Mouse (Mus musculus): ENCODE measurements around the gene Rps25. TPM values are rescaled to one million over a fixed set of nuclear protein-coding genes. Genes with fewer than 3 reads are reported as not detected.
"Not testable (repeated sequence)": the region's sequence is repeated elsewhere in the genome, so short reads cannot be mapped to it uniquely, and the experiment has no call there.

Rps25 gene
- 559 and 574 TPM in 2 replicates for polyA plus RNA-seq (2012; rRNA removed)

DNA sequence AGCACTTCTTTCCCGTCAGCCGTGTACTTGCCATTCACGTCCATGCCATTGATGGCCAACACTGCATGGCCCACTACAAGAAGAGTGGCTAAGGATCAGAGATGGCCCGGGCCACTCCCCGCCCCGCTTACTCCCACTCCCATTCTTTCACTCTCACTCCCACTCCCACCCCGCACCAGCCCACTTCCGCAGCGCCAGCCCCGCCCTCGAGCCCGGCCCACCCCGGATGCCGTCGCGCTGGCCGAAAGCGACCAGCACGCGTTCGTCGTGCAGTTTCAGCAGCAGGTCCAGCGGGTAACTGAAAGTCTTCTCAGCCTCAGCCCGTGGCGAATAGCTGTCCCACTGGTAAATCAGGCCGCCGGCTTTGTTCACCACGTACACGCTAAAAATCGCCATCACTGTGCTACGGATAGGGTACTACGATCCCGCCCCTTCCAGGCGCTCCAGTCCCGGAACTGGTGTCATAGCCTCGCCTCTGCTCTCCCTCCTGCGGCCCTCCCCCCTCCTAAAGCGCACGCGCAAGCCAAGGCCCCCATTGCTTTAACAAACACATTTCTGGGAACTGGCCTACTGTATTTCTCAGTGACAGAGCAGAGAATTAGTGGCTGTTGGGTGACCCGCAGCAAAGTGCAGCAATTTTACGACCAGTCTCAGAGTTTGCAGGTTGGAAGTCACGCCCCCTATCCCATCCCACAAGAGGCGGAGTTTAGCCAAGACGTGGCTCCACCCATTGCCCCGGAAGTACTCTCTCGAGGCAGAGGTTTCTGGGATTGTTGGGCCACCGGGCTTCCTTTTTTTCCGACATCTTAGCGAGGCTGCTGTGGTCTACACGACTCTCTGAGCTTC, at the start of gene Rps25, which contains the start of gene Trappc4:
Gene Rps25 (plus strand): TSS at position 234 of the 846 bp plus-strand sequence.
Gene Trappc4 (minus strand): TSS at position 695 of the 846 bp plus-strand sequence.
- Histone ChIP-seq H3K27ac (ENCODE audit: insufficient read depth, low read length) (peak within 1 kb of the TSS; percentile 69), H3K4me1 (ENCODE audit: control insufficient read depth, insufficient read depth, low read length) (no peaks in the 10 kb centered on the region), H3K4me3 (ENCODE audit: insufficient read depth, low read length) (peak within 1 kb of the TSS; percentile 91)
- TF ChIP-seq POLR2A (IDR thresholded peaks at IDR 0.05; ENCODE audit: extremely low read depth, insufficient read depth, low read length) (peak; percentile 65), CTCF (IDR thresholded peaks at IDR 0.05; ENCODE audit: extremely low read depth, insufficient read depth, low read length) (no peak)

DNA sequence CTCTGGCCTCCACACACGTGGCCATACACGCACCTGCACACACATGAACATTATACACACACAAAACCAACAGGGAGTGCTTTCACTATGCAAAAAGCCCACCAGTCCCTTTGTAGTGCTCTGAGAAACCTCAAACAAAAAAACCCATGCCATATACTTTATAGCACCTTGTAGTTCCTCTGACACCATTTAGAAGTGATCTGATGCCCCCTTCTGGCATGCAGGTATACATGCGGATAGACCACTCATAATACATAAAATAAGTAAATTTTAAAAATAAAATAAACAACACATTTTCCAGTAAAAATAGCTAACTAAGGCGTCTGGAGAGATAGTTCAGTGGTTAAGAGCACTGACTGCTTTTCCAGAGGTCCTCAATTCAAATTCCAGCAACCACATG, 49.7 kb upstream of the Rps25 start:
- Histone ChIP-seq H3K4me1 (ENCODE audit: control insufficient read depth, insufficient read depth, low read length) (peaks cover 2% of the 10 kb centered on the region; the same call in 1 of the 2 replicates), H3K4me3 (ENCODE audit: insufficient read depth, low read length) (no peak overlapping the region), H3K27ac (ENCODE audit: insufficient read depth, low read length) (no peak overlapping the region)
- TF ChIP-seq POLR2A (IDR thresholded peaks at IDR 0.05; ENCODE audit: extremely low read depth, insufficient read depth, low read length), result no peak
- TF ChIP-seq CTCF (IDR thresholded peaks at IDR 0.05; ENCODE audit: extremely low read depth, insufficient read depth, low read length), result no peak

DNA sequence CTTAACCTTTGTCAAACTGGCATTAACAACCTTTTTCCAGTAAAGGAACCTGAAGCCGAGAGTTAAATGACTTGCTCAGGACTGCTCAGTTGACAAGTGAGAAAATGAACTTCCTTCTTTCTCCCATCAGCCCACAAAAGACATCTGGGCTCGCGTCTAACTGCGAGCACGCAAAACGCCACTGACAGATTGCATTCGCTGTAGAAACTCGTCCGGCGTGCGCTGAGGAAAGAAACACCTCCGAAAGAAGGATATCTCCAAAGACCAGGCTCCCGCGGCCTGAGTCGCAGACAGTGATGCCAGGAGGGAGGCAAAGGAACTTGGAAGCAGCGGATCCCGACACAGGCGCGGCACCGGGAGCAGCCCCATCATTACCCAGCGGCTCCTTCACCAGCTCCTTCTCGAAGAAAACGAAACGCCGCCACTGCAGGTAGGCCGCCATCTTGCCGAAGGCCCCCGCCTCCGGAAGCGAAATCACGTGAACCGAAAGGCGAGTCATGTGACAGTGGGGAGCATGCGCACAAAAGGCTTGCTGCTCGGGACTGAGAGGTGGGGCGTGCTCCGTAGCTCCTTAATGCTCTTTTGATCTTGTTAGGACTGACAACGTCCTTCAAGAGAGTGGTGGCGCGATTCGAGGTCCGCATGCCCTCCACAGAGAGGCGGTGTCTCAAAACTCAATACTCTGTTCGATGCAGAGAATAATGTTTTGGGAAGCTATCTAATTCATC, 45.6 kb upstream of the Rps25 start, which contains the start of gene Vps11:
Gene Vps11 (minus strand): TSS at position 481 of the 728 bp plus-strand sequence.
- 0 out of 2 replicates have a peak within 1 kb of the TSS, but pooled peaks have one; percentile 32 for H3K27ac ChIP-seq (ENCODE audit: insufficient read depth, low read length)
- peaks cover 2% of the 10 kb centered on the region; the same call in 1 of the 2 replicates for H3K4me1 ChIP-seq (ENCODE audit: control insufficient read depth, insufficient read depth, low read length)
- TF ChIP-seq POLR2A (IDR thresholded peaks at IDR 0.05; ENCODE audit: extremely low read depth, insufficient read depth, low read length) (peak; percentile 97), CTCF (IDR thresholded peaks at IDR 0.05; ENCODE audit: extremely low read depth, insufficient read depth, low read length) (no peak)
- peak within 1 kb of the TSS; percentile 80 for H3K4me3 ChIP-seq (ENCODE audit: insufficient read depth, low read length)

DNA sequence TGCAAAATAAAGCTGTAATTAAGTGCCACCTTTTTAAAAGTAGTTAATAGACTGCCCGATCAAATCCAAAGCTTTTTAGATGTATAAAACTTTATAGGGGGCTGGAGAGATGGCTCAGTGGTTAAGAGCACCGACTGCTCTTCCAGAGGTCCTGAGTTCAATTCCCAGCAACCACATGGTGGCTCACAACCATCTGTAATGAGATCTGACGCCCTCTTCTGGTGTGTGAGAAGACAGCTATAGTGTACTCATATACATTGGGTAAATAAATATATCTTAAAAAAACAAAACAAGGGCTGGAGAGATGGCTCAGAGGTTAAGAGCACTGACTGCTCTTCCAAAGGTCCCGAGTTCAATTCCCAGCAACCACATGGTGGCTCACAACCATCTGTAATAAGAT, 45.0 kb upstream of the Rps25 start:
- not testable (repeated sequence) for H3K4me1 ChIP-seq (ENCODE audit: control insufficient read depth, insufficient read depth, low read length); H3K27ac ChIP-seq (ENCODE audit: insufficient read depth, low read length)
- peak overlapping the region; percentile 80 for H3K4me3 ChIP-seq (ENCODE audit: insufficient read depth, low read length)

DNA sequence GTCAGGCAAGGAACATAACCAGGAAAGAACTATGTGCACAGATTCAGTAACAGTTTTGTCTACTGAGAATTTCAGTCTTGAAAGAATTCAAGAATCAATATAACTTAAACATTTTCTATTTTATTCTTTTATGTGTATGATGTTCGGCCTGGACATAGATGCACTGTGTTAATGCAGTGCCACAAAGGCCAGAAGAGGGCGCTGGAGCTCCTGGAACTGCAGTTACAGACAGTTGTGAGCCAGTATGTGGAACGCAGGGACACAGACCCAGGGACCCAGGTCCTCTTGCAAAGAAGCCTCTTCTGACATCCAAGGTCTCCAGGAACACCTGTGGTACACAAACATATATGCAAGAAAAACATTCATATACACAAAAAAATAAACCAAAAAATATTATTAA, 42.5 kb upstream of the Rps25 start:
- no peak overlapping the region for H3K27ac ChIP-seq (ENCODE audit: insufficient read depth, low read length)
- 0 out of 2 replicates have a peak, but pooled peaks have one; percentile 16 for TF ChIP-seq CTCF (IDR thresholded peaks at IDR 0.05; ENCODE audit: extremely low read depth, insufficient read depth, low read length)
- no peak for TF ChIP-seq POLR2A (IDR thresholded peaks at IDR 0.05; ENCODE audit: extremely low read depth, insufficient read depth, low read length)
- H3K4me3 ChIP-seq (ENCODE audit: insufficient read depth, low read length), result no peak overlapping the region
- peaks cover 2% of the 10 kb centered on the region; the same call in 1 of the 2 replicates for H3K4me1 ChIP-seq (ENCODE audit: control insufficient read depth, insufficient read depth, low read length)

DNA sequence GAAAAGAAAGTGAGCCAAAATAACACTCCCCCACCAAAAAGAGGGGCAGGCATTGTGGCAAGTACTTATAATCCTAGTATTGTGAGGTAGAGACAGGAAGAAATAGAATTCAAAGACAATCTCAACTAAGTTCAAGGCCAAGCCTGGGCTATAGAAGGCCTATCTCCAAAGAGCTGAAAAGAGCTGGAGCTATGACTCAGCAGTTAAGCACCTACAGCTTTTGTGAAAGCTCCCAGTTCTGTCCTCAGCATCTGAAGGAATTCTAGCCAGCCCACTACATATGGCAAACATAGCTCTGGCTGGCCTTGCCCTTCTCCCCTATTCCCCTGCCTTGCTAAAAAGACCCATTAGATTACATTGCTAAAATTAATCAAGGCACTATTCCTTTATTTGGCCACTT, 33.6 kb upstream of the Rps25 start:
- no peaks in the 10 kb centered on the region for H3K4me1 ChIP-seq (ENCODE audit: control insufficient read depth, insufficient read depth, low read length)
- H3K27ac ChIP-seq (ENCODE audit: insufficient read depth, low read length), result no peak overlapping the region
- TF ChIP-seq CTCF (IDR thresholded peaks at IDR 0.05; ENCODE audit: extremely low read depth, insufficient read depth, low read length), result no peak
- no peak for TF ChIP-seq POLR2A (IDR thresholded peaks at IDR 0.05; ENCODE audit: extremely low read depth, insufficient read depth, low read length)
- H3K4me3 ChIP-seq (ENCODE audit: insufficient read depth, low read length), result no peak overlapping the region

DNA sequence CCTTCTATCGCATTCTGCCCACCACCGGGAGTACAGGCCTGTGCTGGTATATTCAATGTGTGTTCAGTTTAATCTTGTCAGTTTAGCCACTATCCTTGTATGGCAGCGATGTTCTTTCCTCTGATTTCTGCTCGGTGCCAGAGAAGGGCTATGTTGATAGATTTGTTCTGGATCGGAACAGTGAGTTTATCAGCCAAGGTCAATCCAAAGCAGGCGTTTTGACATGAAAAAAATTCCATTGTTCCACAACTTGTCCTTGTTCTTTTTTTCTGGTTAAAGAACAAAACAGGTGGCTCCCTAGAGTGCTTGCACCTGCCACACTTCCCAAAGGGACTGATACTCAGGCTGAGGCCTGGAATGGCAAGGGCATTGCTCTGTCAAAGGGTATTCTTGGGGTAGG, 30.8 kb upstream of the Rps25 start:
- Histone ChIP-seq H3K4me1 (ENCODE audit: control insufficient read depth, insufficient read depth, low read length) (peaks cover 4% of the 10 kb centered on the region; the same call in 1 of the 2 replicates), H3K4me3 (ENCODE audit: insufficient read depth, low read length) (no peak overlapping the region), H3K27ac (ENCODE audit: insufficient read depth, low read length) (no peak overlapping the region)
- TF ChIP-seq POLR2A (IDR thresholded peaks at IDR 0.05; ENCODE audit: extremely low read depth, insufficient read depth, low read length) (no peak), CTCF (IDR thresholded peaks at IDR 0.05; ENCODE audit: extremely low read depth, insufficient read depth, low read length) (no peak)

DNA sequence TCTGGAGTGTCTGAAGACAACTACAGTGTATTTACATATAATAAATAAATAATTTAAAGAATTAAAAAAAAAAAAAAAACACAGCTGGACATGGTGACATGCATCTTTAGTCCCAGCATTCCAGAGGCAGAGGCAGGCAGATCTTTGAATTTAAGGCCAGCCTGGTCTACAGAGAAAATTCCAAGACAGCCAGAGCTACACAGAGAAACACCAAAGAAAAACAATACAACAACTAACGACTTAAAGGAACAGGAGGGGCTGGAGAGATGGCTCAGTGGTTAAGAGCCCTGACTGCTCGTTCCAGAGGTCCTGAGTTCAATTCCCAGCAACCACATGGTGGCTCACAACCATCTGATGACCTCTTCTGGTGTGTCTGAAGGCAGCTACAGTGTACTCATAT, 29.6 kb upstream of the Rps25 start:
- not testable (repeated sequence) for H3K4me1 ChIP-seq (ENCODE audit: control insufficient read depth, insufficient read depth, low read length); H3K27ac ChIP-seq (ENCODE audit: insufficient read depth, low read length)

DNA sequence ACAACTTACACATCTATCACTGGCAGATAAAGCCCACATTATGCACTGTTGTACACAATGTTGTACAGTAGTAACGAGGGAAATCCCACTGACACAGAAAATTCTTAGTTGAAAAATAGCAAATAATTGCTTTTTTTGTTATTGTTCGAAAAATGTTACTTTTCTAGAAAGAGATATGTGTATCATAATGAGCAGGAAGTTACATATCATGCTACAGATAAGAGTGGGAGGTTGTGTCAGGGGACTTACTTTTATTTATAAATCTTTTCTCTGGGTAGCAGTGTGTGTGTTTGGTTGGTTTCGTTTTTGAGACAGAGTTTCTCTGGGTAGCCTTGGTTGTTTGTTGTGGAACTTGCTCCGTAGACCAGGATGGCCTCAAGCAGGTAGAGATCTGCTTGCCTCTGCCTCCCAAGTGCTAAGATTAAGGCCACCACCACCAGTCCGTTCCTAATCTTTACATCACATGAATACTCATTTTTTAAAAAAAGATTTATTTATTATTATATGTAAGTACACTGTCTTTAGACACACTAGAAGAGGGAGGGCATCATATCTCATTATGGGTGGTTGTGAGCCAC, 28.7 kb upstream of the Rps25 start:
- H3K27ac ChIP-seq (ENCODE audit: insufficient read depth, low read length), result no peak overlapping the region
- TF ChIP-seq CTCF (IDR thresholded peaks at IDR 0.05; ENCODE audit: extremely low read depth, insufficient read depth, low read length), result no peak
- peaks cover 4% of the 10 kb centered on the region; the same call in 1 of the 2 replicates for H3K4me1 ChIP-seq (ENCODE audit: control insufficient read depth, insufficient read depth, low read length)
- H3K4me3 ChIP-seq (ENCODE audit: insufficient read depth, low read length), result peak overlapping the region; percentile 69; the same call in 1 of the 2 replicates

More for the DNA sequence above, 29.6 kb upstream of the Rps25 start:
- not testable (repeated sequence) for H3K4me3 ChIP-seq (ENCODE audit: insufficient read depth, low read length)
